ENCODE assay signal across 9 mouse cellular contexts in genomic region chr5:32520381-32520780, GRCm38 (mm10).
DNase-seq lines count a peak whose midpoint lies in the region; TF ChIP-seq lines count a peak whose summit lies in the region.
"Had no signal": no experiment of that assay in that cellular context is flagged by ENCODE, and none has a peak within 500 bp of the region (broad histone marks: within the 10 kb centered on the region; RNA-seq: fewer than 3 reads in every experiment).

No protein-coding gene starts in this region.

- intact Hi-C loops in gastrocnemius, adult 2 months (cut with DNase I) = loop anchor here (1.0 to 2.0 kb wide), 3 partner anchors 198 to 305 kb away; no protein-coding TSS in a partner anchor

- H3K36me3 ChIP-seq in forebrain, embryonic 10.5 days (replicated peaks) = peaks cover 5% of the 10 kb centered on the region; the same call in 1 of the 2 replicates
- H3K36me3 ChIP-seq: lung, embryonic 15.5 days had no signal

- H3K4me1 ChIP-seq in forebrain, embryonic 10.5 days = no peaks in the 10 kb centered on the region
- H3K4me1 ChIP-seq: lung, embryonic 15.5 days had no signal

- H3K27me3 ChIP-seq in forebrain, embryonic 10.5 days (ENCODE audit: poor library complexity, severe bottlenecking) = no peaks in the 10 kb centered on the region
- H3K27me3 ChIP-seq: lung, embryonic 15.5 days had no signal

- TF ChIP-seq CTCF in gastrocnemius, adult 2 months (IDR thresholded peaks at IDR 0.05) = peak; percentile 79

- no peak overlapping the region for H3K27ac ChIP-seq in gastrocnemius, adult 2 months
- H3K27ac ChIP-seq in forebrain, embryonic 10.5 days = no peak overlapping the region
- H3K27ac ChIP-seq: lung, embryonic 15.5 days had no signal

- H3K4me3 ChIP-seq in gastrocnemius, adult 2 months = no peak overlapping the region
- no peak overlapping the region for H3K4me3 ChIP-seq in forebrain, embryonic 10.5 days
- H3K4me3 ChIP-seq: lung, embryonic 15.5 days had no signal

- 47% methylated on average over 1 of the region's 1 CpGs for WGBS in forebrain, embryonic 10.5 days

- peak; percentile 36 for DNase-seq in gastrocnemius, adult 2 months
- no peak for DNase-seq in gastrocnemius, postnatal 4 days (ENCODE audit: low spot score in 2 of 2)
- peak; percentile 25 for DNase-seq in ovary, postnatal 36 days (ENCODE audit: low spot score)
- no peak for DNase-seq in ovary, adult 18-20 months (ENCODE audit: low spot score)
- DNase-seq in cerebellum, adult 18-20 months = peak; percentile 52 to 66
- DNase-seq in kidney, postnatal 4 days = peak; percentile 55 to 61
- DNase-seq in thymus, postnatal 14 days = peak; percentile 16
- no peak for DNase-seq in forebrain, embryonic 10.5 days (ENCODE audit: extremely low spot score, low spot score)

- peaks cover 7% of the 10 kb centered on the region for H3K9me3 ChIP-seq in forebrain, embryonic 10.5 days
- H3K9me3 ChIP-seq: lung, embryonic 15.5 days had no signal

Comparison
In these comparisons a context has a peak if more than half of its experiments do, and no peak if none do; other contexts are left out.
1. DNase-seq: peak in gastrocnemius, adult 2 months (single experiment), ovary, postnatal 36 days (single experiment), cerebellum, adult 18-20 months (2 of 2), kidney, postnatal 4 days (2 of 2) and thymus, postnatal 14 days (single experiment); none in gastrocnemius, postnatal 4 days (0 of 2), ovary, adult 18-20 months (single experiment) and forebrain, embryonic 10.5 days (single experiment).